ENCODE assay signal across 8 mouse cellular contexts in the genomic region with DNA sequence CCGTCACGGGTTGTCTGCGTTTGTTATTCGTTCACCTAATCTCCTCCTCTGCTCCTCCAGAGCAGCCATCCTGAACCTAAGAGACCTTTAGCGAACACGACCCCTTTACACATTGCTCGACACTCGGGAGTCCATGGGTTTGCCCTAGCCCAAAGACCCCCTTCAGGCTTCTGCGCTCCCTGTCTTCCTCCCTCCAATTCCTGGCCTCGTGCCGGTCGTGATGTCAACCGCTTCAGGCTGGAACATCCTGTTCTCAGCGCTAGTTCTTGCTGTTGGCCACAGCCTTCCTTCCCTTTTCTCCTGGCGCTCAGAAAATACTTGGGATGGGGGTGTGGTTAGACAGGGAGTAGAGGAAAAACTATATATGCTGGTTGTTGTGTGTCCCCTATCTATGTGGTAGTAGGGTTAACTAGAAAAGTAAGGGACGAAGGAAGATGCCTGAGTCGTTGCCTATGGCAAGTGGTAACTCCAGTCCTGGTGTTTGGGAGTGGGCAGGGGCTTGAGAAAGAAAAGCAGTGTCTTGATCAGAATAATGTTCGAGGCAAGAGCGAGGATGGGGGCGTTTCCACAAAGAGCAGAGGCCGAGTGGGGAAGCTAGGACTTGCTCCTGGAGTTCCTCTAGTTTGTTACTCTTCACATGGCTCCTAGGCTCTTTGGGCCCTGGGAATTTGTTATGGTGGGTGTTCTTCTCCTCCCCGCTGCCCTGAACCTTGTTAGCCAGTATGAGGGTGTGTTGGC. TPM values are rescaled to one million over a fixed set of nuclear protein-coding genes. Genes with fewer than 3 reads are reported as not detected.
DNase-seq lines count a peak whose midpoint lies in the region; ATAC-seq and TF ChIP-seq lines count a peak whose summit lies in the region.

No protein-coding gene starts in this region.

- peaks cover 39% of the 10 kb centered on the region for H3K36me3 ChIP-seq in embryonic facial prominence, embryonic 13.5 days
- H3K36me3 ChIP-seq in heart, embryonic 14.5 days (ENCODE audit: control insufficient read depth, insufficient read depth, low read length), result peaks cover 40% of the 10 kb centered on the region
- H3K36me3 ChIP-seq in kidney, postnatal 0 days (ENCODE audit: insufficient read depth, low read length), result peaks cover 39% of the 10 kb centered on the region
- peaks cover 40% of the 10 kb centered on the region for H3K36me3 ChIP-seq in lung, embryonic 14.5 days (ENCODE audit: insufficient read depth)

- peak overlapping the region; percentile 78 for H3K9ac ChIP-seq in embryonic facial prominence, embryonic 13.5 days
- peak overlapping the region; percentile 88 for H3K9ac ChIP-seq in heart, embryonic 14.5 days (ENCODE audit: low read length)
- H3K9ac ChIP-seq in kidney, postnatal 0 days (ENCODE audit: low read depth, low read length), result peak overlapping the region; percentile 58
- peak overlapping the region; percentile 73 for H3K9ac ChIP-seq in lung, embryonic 14.5 days

- WGBS in embryonic facial prominence, embryonic 13.5 days, result under 1% methylated on average over 22 of the region's 22 CpGs
- 2% methylated on average over 22 of the region's 22 CpGs for WGBS in heart, embryonic 14.5 days
- WGBS in kidney, postnatal 0 days, result 0% methylated on average over 22 of the region's 22 CpGs
- WGBS in lung, embryonic 14.5 days, result under 1% methylated on average over 22 of the region's 22 CpGs

- H3K4me1 ChIP-seq in embryonic facial prominence, embryonic 13.5 days, result peaks cover 48% of the 10 kb centered on the region
- H3K4me1 ChIP-seq in heart, embryonic 14.5 days (ENCODE audit: control insufficient read depth in 2 of 2, insufficient read depth in 2 of 2, low read length in 2 of 2), result peaks cover 29 to 43% of the 10 kb centered on the region in 2 experiments
- peaks cover 20% of the 10 kb centered on the region; the same call in 1 of the 2 replicates for H3K4me1 ChIP-seq in kidney, postnatal 0 days (replicated peaks; ENCODE audit: insufficient read depth, low read length)
- peaks cover 32% of the 10 kb centered on the region for H3K4me1 ChIP-seq in lung, embryonic 14.5 days (ENCODE audit: insufficient read depth)

- H3K9me3 ChIP-seq in embryonic facial prominence, embryonic 13.5 days, result no peaks in the 10 kb centered on the region
- no peaks in the 10 kb centered on the region for H3K9me3 ChIP-seq in heart, embryonic 14.5 days (ENCODE audit: control insufficient read depth, low read length)
- H3K9me3 ChIP-seq in kidney, postnatal 0 days (replicated peaks; ENCODE audit: low read length), result no peaks in the 10 kb centered on the region
- no peaks in the 10 kb centered on the region for H3K9me3 ChIP-seq in lung, embryonic 14.5 days (ENCODE audit: low read depth, low read length)

- peak overlapping the region; percentile 94 for H3K27ac ChIP-seq in embryonic facial prominence, embryonic 13.5 days
- peak overlapping the region; percentile 89 to 99 for H3K27ac ChIP-seq in heart, embryonic 14.5 days (replicated peaks in 1 of 2; ENCODE audit: control insufficient read depth in 1 of 2, insufficient read depth in 1 of 2, low read depth in 2 of 2, low read length in 2 of 2)
- H3K27ac ChIP-seq in kidney, postnatal 0 days, result peak overlapping the region; percentile 98
- peak overlapping the region; percentile 98 for H3K27ac ChIP-seq in lung, embryonic 14.5 days (ENCODE audit: low read depth)

- H3K27me3 ChIP-seq in embryonic facial prominence, embryonic 13.5 days, result no peaks in the 10 kb centered on the region
- no peaks in the 10 kb centered on the region for H3K27me3 ChIP-seq in heart, embryonic 14.5 days (ENCODE audit: control insufficient read depth, insufficient read depth, low read length)
- no peaks in the 10 kb centered on the region for H3K27me3 ChIP-seq in kidney, postnatal 0 days (ENCODE audit: insufficient read depth, low read length)
- H3K27me3 ChIP-seq in lung, embryonic 14.5 days (ENCODE audit: insufficient read depth, low read length), result no peaks in the 10 kb centered on the region

- H3K4me3 ChIP-seq in embryonic facial prominence, embryonic 13.5 days, result peak overlapping the region; percentile 58
- peak overlapping the region; percentile 53 to 57 for H3K4me3 ChIP-seq in heart, embryonic 14.5 days (ENCODE audit: control insufficient read depth in 1 of 2, insufficient read depth in 1 of 2, low read depth in 1 of 2, low read length in 2 of 2)
- H3K4me3 ChIP-seq in kidney, postnatal 0 days (replicated peaks; ENCODE audit: low read depth, low read length), result peak overlapping the region; percentile 38
- peak overlapping the region; percentile 55 for H3K4me3 ChIP-seq in lung, embryonic 14.5 days (ENCODE audit: low read depth, low read length)

- peak; percentile 5; the same call in 1 of the 2 replicates for TF ChIP-seq CTCF in kidney, postnatal 0 days (IDR thresholded peaks at IDR 0.05; ENCODE audit: low read depth)
- TF ChIP-seq CTCF in lung, embryonic 14.5 days (IDR thresholded peaks at IDR 0.05; ENCODE audit: low read depth), result no peak

- peak overlapping the region; percentile 98 for H3K4me2 ChIP-seq in embryonic facial prominence, embryonic 13.5 days
- H3K4me2 ChIP-seq in heart, embryonic 14.5 days (ENCODE audit: low read length), result peak overlapping the region; percentile 93
- H3K4me2 ChIP-seq in kidney, postnatal 0 days (ENCODE audit: low read length), result peak overlapping the region; percentile 59
- H3K4me2 ChIP-seq in lung, embryonic 14.5 days, result peak overlapping the region; percentile 97

- DNase-seq in urinary bladder, postnatal 14 days (ENCODE audit: low spot score), result peak; percentile 92
- no peak for DNase-seq in urinary bladder, postnatal 10 days (ENCODE audit: low spot score)
- peak; percentile 85 for DNase-seq in kidney, postnatal 0 days (ENCODE audit: low spot score)
- DNase-seq in lung, embryonic 14.5 days, result peak; percentile 82
- peak; percentile 74 for DNase-seq in right cerebral cortex, postnatal 14 days

- no peak for ATAC-seq in embryonic facial prominence, embryonic 13.5 days (ENCODE audit: insufficient number of reproducible peaks, insufficient read depth, low FRiP score, low TSS enrichment, low read depth)
- no peak for ATAC-seq in heart, embryonic 14.5 days (ENCODE audit: insufficient number of reproducible peaks, insufficient read depth, low FRiP score, low read depth)
- ATAC-seq in kidney, postnatal 0 days (replicated peaks; ENCODE audit: low FRiP score, low read depth), result no peak
- ATAC-seq in lung, embryonic 14.5 days (ENCODE audit: insufficient read depth), result no peak
- ATAC-seq in monocyte, adult 5-6 weeks (replicated peaks; ENCODE audit: insufficient number of reproducible peaks, low FRiP score, low TSS enrichment, poor library complexity, severe bottlenecking), result no peak

RNA-seq across cellular contexts. Expression of a gene that starts 4.3 kb away (rescaled TPM):
- polyA plus RNA-seq in embryonic facial prominence, embryonic 13.5 days (2015; fragmentation: Nextera tagmentation; extraction: Ambion mirVana), result 11.1 and 11.5 TPM in 2 replicates
- polyA plus RNA-seq in heart, embryonic 14.5 days (2014; fragmentation: Nextera tagmentation; extraction: Ambion mirVana), result 16.0 and 17.8 TPM in 2 replicates
- 7.4 and 9.9 TPM in 2 replicates for polyA plus RNA-seq in kidney, postnatal 0 days (2015; fragmentation: Nextera tagmentation; extraction: Ambion mirVana)
- polyA plus RNA-seq in lung, embryonic 14.5 days (2014; fragmentation: Nextera tagmentation; extraction: Ambion mirVana), result 15.4 and 23.7 TPM in 2 replicates
- 44.9 to 89.7 TPM (median 81.1 TPM) in 3 replicates for total RNA-seq in monocyte, adult 5-6 weeks (2017)

RNA-seq across cellular contexts. Expression of a gene that starts 11.1 kb away (rescaled TPM):
- 91.5 and 101 TPM in 2 replicates for polyA plus RNA-seq in embryonic facial prominence, embryonic 13.5 days (2015; fragmentation: Nextera tagmentation; extraction: Ambion mirVana)
- 81.5 and 93.9 TPM in 2 replicates for polyA plus RNA-seq in heart, embryonic 14.5 days (2014; fragmentation: Nextera tagmentation; extraction: Ambion mirVana)
- polyA plus RNA-seq in kidney, postnatal 0 days (2015; fragmentation: Nextera tagmentation; extraction: Ambion mirVana), result 66.7 and 67.7 TPM in 2 replicates
- polyA plus RNA-seq in lung, embryonic 14.5 days (2014; fragmentation: Nextera tagmentation; extraction: Ambion mirVana), result 64.0 and 64.2 TPM in 2 replicates
- 13.1 to 89.9 TPM (median 23.6 TPM) in 3 replicates for total RNA-seq in monocyte, adult 5-6 weeks (2017)

RNA-seq across cellular contexts. Expression of a gene that starts 20.9 kb away (rescaled TPM):
- 0.44 and 0.47 TPM in 2 replicates for polyA plus RNA-seq in embryonic facial prominence, embryonic 13.5 days (2015; fragmentation: Nextera tagmentation; extraction: Ambion mirVana)
- polyA plus RNA-seq in heart, embryonic 14.5 days (2014; fragmentation: Nextera tagmentation; extraction: Ambion mirVana), result 0.43 and 0.47 TPM in 2 replicates
- 0.42 and 0.50 TPM in 2 replicates for polyA plus RNA-seq in kidney, postnatal 0 days (2015; fragmentation: Nextera tagmentation; extraction: Ambion mirVana)
- polyA plus RNA-seq in lung, embryonic 14.5 days (2014; fragmentation: Nextera tagmentation; extraction: Ambion mirVana), result 0.57 and 0.68 TPM in 2 replicates
- total RNA-seq in monocyte, adult 5-6 weeks (2017), result 0.49 TPM in 1 of 3 replicates, not detected in the others

RNA-seq across cellular contexts. Expression of a gene that starts 23.0 kb away (rescaled TPM):
- 0.13 and 0.17 TPM in 2 replicates for polyA plus RNA-seq in embryonic facial prominence, embryonic 13.5 days (2015; fragmentation: Nextera tagmentation; extraction: Ambion mirVana)
- polyA plus RNA-seq in heart, embryonic 14.5 days (2014; fragmentation: Nextera tagmentation; extraction: Ambion mirVana), result 0.28 and 1.2 TPM in 2 replicates
- polyA plus RNA-seq in kidney, postnatal 0 days (2015; fragmentation: Nextera tagmentation; extraction: Ambion mirVana), result 0.25 and 0.31 TPM in 2 replicates
- 0.19 and 0.41 TPM in 2 replicates for polyA plus RNA-seq in lung, embryonic 14.5 days (2014; fragmentation: Nextera tagmentation; extraction: Ambion mirVana)
- not detected in 3 replicates for total RNA-seq in monocyte, adult 5-6 weeks (2017)

RNA-seq across cellular contexts. Expression of a gene that starts 26.4 kb away (rescaled TPM):
- polyA plus RNA-seq in embryonic facial prominence, embryonic 13.5 days (2015; fragmentation: Nextera tagmentation; extraction: Ambion mirVana), result 1.1 TPM in 2 replicates
- polyA plus RNA-seq in heart, embryonic 14.5 days (2014; fragmentation: Nextera tagmentation; extraction: Ambion mirVana), result 0.09 and 0.15 TPM in 2 replicates
- 0.54 and 0.69 TPM in 2 replicates for polyA plus RNA-seq in kidney, postnatal 0 days (2015; fragmentation: Nextera tagmentation; extraction: Ambion mirVana)
- polyA plus RNA-seq in lung, embryonic 14.5 days (2014; fragmentation: Nextera tagmentation; extraction: Ambion mirVana), result 0.09 and 0.17 TPM in 2 replicates
- total RNA-seq in monocyte, adult 5-6 weeks (2017), result 0.32 to 0.57 TPM in 2 of 3 replicates, not detected in the other
